Mouse (Mus musculus) testis, adult 2 months (tissue): ENCODE results near the gene Gm10842.

Source experiments
- CTCF ChIP-seq: fragments of 200-500 bp; IDR thresholded peaks from 2 replicates; pipeline ENCODE4 v1.5.1; 2012; ENCODE audit warnings: low read depth, mild to moderate bottlenecking, inconsistent platforms, low read length, moderate library complexity; ENCODE audit not compliant: control insufficient read depth, insufficient read depth, insufficient replicate concordance
- POLR2A ChIP-seq: fragments of 200-500 bp; IDR thresholded peaks from 2 replicates; pipeline ENCODE4 v1.6.1; 2012; ENCODE audit warnings: low read depth, mild to moderate bottlenecking, inconsistent platforms, low read length, moderate library complexity; ENCODE audit not compliant: control insufficient read depth

- TF ChIP-seq CTCF: peak; percentile 75; the same call in 1 of the 2 replicates
- TF ChIP-seq POLR2A: peak; percentile 70
Observed at GRCm38 (mm10) chr11:105125735-105126519, 20.8 kb upstream of the Gm10842 start, which contains the start of gene Mettl2.
